Mouse (Mus musculus): ENCODE measurements at regions not wholly inside any gene's neighbourhood (a gene's known extent, or its start where the extent isn't known, plus 50 kb on each side); places are given as distances from the start of the nearest gene placed in this dataset.

DNA sequence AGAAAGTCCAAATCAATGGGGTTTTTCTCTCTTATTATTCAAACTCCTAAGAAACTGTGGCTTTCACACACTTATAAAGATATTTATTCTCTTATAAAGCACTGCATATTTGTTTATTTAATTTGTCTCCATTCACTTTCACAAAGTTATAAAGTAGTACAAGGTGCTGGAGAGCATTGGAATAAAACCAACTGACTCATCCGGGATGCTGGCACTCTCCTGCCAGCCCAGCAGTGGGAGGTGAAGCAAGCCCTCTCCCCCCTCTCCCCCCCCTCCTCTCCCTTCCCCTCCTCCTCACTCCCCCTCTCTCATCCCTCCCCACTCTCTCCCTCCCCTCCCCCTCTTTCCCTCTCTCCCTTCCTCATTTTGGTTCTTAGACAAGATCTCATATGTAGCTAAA lies 457.6 kb downstream of the Zfp704 start:
- TF ChIP-seq CTCF (IDR thresholded peaks at IDR 0.05; ENCODE audit: control insufficient read depth, insufficient read depth, insufficient read length) = no peak
- no peak for TF ChIP-seq FOSL1 (IDR thresholded peaks at IDR 0.05; ENCODE audit: insufficient read depth, low read length, poor library complexity, severe bottlenecking)
- TF ChIP-seq USF1 (IDR thresholded peaks at IDR 0.05; ENCODE audit: low read depth) = no peak
- TF ChIP-seq MYOD1 (IDR thresholded peaks at IDR 0.05; ENCODE audit: control insufficient read depth, insufficient read length, low read depth) = no peak
- TF ChIP-seq MYOG (IDR thresholded peaks at IDR 0.05; ENCODE audit: control insufficient read depth, extremely low read depth, insufficient read length) = no peak
- no peak for TF ChIP-seq CEBPB (IDR thresholded peaks at IDR 0.05; ENCODE audit: low read depth)

Data from C2C12 (cell line).